Mouse (Mus musculus) urinary bladder, postnatal 4 days (tissue): ENCODE measurements around the gene Dedd2.
A peak's percentile ranks its signal among the peaks of the same experiment; 100 is the strongest.

ENCODE experiments used
- DNase-seq, 2 experiments: peaks; one replicate each; pipeline ENCODE4 v3.0.0; 2021 to 2022; ENCODE audit warnings: low spot score in 2 of 2

Dedd2 gene

GRCm38 (mm10) chr7:25179606-25180161 is 40.7 kb downstream of the Dedd2 start, which contains the start of gene Pou2f2:
Gene Pou2f2, minus strand, starts transcription at chr7:25179726.
- peak; percentile 52 to 64 for DNase-seq

GRCm38 (mm10) chr7:25178787-25179605 is 41.4 kb downstream of the Dedd2 start:
- DNase-seq = no peak

- DNase-seq = no peak
Observed at GRCm38 (mm10) chr7:25178317-25178716, 42.1 kb downstream of the Dedd2 start.

- no peak for DNase-seq
Observed at GRCm38 (mm10) chr7:25174343-25174742, 46.1 kb downstream of the Dedd2 start.

DNA sequence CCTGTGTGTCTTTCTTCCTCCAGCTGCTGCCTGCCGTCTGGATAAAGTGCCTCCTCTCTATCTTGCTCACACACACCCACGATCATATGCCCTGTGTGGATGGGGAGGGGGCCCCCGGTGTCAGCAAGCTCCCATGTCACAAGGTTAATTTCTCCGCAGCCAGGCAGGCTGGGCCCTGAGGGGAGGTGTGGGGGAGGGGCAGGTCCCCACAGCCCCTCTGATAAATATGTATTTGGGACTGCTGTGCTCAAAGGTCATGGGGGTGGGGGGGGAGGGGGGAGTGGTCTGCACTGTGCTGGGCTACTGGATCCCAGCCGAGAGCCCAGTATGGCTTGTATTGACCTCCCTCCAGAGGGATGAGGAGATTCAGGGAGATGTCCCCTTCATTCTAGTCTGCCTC is 47.7 kb downstream of the Dedd2 start:
- DNase-seq = no peak

- DNase-seq = no peak
Observed at GRCm38 (mm10) chr7:25170583-25170982, 49.8 kb downstream of the Dedd2 start.

GRCm38 (mm10) chr7:25166106-25166505 is 54.3 kb downstream of the Dedd2 start:
- DNase-seq = no peak

GRCm38 (mm10) chr7:25156158-25156648 is 64.2 kb downstream of the Dedd2 start:
- no peak for DNase-seq

GRCm38 (mm10) chr7:25155469-25156157 is 64.8 kb downstream of the Dedd2 start:
- no peak for DNase-seq

DNA sequence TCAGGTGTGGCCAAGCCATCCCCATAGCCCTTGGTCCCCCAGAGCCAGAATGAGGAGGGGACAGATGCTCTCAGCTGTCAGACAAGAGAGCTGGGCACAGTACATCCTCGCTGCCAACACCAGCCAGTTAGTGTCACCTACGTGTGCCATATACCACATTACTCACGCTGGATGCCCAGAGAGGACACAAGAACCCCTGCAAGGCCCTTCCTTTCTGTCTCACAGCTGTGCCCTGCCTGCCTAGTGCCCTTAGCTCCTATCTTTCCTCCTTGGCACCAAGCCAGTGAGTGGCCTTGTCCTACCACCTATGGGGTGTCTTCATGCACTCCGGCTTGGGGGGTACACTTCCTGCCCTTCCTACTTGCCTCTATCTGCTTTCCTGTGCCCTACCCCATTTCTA is 65.8 kb downstream of the Dedd2 start:
- no peak for DNase-seq

- DNase-seq = no peak
Observed at GRCm38 (mm10) chr7:25153841-25154240, 66.6 kb downstream of the Dedd2 start.

- no peak for DNase-seq
Observed at GRCm38 (mm10) chr7:25151916-25152556, 68.4 kb downstream of the Dedd2 start.

- DNase-seq = no peak
Observed at GRCm38 (mm10) chr7:25151009-25151408, 69.4 kb downstream of the Dedd2 start.

DNA sequence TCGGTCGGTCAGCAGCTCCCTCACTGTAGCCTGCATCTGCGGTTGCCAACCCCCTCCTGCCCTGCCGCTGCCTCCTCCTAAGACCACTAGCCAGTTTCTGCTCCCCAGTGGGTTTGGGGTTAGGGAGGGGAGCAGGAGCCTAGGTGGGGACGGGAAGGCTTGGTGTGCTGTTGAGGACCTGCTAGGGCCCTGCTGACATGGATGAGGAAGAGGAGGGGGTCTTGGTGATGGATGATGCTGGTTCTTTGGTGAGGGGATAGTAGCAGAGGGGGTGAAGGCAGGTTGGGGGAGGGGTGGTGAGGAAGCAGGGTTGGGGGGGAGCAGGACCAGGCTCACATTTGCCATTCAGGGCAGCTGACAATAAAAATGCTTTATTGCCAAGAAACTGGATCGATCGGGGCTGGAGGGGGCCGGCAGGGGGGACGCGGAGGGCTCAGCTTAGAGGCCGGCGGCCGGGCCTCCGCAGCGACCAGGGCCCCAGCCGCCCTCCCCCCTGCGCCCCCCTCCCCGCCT is 70.2 kb downstream of the Dedd2 start:
- DNase-seq = no peak
